Mouse (Mus musculus): ENCODE results near the gene Slc24a2.
A peak's percentile ranks its signal among the peaks of the same experiment; 100 is the strongest.

The Slc24a2 gene

GRCm38 (mm10) chr4:87229960-87230551 lies at the start of gene Slc24a2:
Gene Slc24a2 (minus strand): TSS chr4:87230477.
- DNase-seq, result peak; percentile 36

- DNase-seq, result no peak
These were observed 44.5 kb upstream of the Slc24a2 start for GRCm38 (mm10) chr4:87274825-87275224.

GRCm38 (mm10) chr4:87274276-87274675 lies 44.0 kb upstream of the Slc24a2 start:
- no peak for DNase-seq

GRCm38 (mm10) chr4:87273476-87273875 lies 43.2 kb upstream of the Slc24a2 start:
- no peak for DNase-seq

GRCm38 (mm10) chr4:87229224-87229959 lies 885 bp downstream of the Slc24a2 start:
- DNase-seq, result no peak

GRCm38 (mm10) chr4:87221586-87221985 lies 8.7 kb downstream of the Slc24a2 start:
- DNase-seq, result peak; percentile 17

- DNase-seq, result no peak
These were observed 12.1 kb downstream of the Slc24a2 start for GRCm38 (mm10) chr4:87218196-87218595.

- DNase-seq, result no peak
These were observed 18.8 kb downstream of the Slc24a2 start for GRCm38 (mm10) chr4:87211344-87211978.

- DNase-seq, result no peak
These were observed 19.7 kb downstream of the Slc24a2 start for GRCm38 (mm10) chr4:87210533-87210932.

- no peak for DNase-seq
These were observed 28.2 kb downstream of the Slc24a2 start for GRCm38 (mm10) chr4:87202081-87202480.

- no peak for DNase-seq
These were observed 29.0 kb downstream of the Slc24a2 start for GRCm38 (mm10) chr4:87201229-87201628.

- DNase-seq, result no peak
These were observed 45.9 kb downstream of the Slc24a2 start for GRCm38 (mm10) chr4:87184147-87184930.

GRCm38 (mm10) chr4:87177116-87177515 lies 53.2 kb downstream of the Slc24a2 start:
- DNase-seq, result no peak

- DNase-seq, result no peak
These were observed 66.3 kb downstream of the Slc24a2 start for GRCm38 (mm10) chr4:87163945-87164344.

GRCm38 (mm10) chr4:87158053-87158452 lies 72.2 kb downstream of the Slc24a2 start:
- DNase-seq, result no peak

GRCm38 (mm10) chr4:87151990-87152389 lies 78.3 kb downstream of the Slc24a2 start:
- no peak for DNase-seq

- no peak for DNase-seq
These were observed 80.7 kb downstream of the Slc24a2 start for GRCm38 (mm10) chr4:87149584-87149983.

- DNase-seq, result no peak
These were observed 88.5 kb downstream of the Slc24a2 start for GRCm38 (mm10) chr4:87141590-87142365.

- DNase-seq, result peak; percentile 12
These were observed 89.4 kb downstream of the Slc24a2 start for GRCm38 (mm10) chr4:87140901-87141300.

GRCm38 (mm10) chr4:87132525-87132924 lies 97.8 kb downstream of the Slc24a2 start:
- DNase-seq, result no peak

- no peak for DNase-seq
These were observed 103.5 kb downstream of the Slc24a2 start for GRCm38 (mm10) chr4:87126756-87127155.

GRCm38 (mm10) chr4:87119758-87120157 lies 110.5 kb downstream of the Slc24a2 start:
- DNase-seq, result no peak
